Mouse (Mus musculus): ENCODE data around the gene Ech1. TPM values are rescaled to one million over a fixed set of nuclear protein-coding genes. Genes with fewer than 3 reads are reported as not detected.
A peak's percentile ranks its signal among the peaks of the same experiment; 100 is the strongest.

Ech1 gene
- 100 to 1,000 TPM; 222 to 343 (median 237) TPM for total RNA-seq (2022)

DNA sequence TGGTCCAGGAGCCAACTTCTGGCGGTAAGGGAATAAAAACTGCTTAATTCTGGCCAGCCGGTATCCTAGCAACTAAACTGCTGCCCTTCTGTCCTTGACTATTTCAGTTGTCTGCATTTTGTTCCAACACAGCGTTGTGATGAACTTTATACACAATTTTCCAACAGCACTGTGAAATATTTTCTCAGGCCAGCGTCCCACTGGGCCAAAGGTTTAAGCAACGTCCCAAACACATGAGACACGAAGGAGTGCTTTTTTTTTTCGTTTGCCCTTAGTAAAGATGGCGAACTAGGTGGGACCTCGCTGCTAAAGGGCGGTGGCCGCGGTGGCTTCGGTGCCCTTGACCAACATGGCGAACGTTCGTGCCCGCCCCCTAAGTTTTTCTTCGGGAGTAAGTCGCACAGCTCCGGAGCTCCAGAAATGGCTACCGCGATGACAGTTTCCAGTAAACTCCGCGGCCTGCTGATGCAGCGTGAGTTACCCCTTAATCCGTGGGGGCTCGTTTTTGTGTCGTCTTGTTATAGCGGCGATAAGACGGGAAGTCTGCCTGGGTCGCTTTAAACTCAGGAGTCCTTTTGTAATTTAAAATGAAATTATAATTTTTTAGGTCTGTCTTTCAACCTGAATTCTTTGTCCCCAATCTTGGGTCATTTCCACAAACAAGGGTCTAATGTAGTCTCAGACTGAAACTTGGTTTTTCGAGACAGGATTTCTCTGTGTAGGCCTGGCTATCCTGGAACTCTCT lies at the start of gene Ech1:
Gene Ech1 (plus strand): TSS at position 277 of the 745 bp plus-strand sequence.
- peak; percentile 84 to 89 for DNase-seq (ENCODE audit: low spot score in 2 of 2)

DNA sequence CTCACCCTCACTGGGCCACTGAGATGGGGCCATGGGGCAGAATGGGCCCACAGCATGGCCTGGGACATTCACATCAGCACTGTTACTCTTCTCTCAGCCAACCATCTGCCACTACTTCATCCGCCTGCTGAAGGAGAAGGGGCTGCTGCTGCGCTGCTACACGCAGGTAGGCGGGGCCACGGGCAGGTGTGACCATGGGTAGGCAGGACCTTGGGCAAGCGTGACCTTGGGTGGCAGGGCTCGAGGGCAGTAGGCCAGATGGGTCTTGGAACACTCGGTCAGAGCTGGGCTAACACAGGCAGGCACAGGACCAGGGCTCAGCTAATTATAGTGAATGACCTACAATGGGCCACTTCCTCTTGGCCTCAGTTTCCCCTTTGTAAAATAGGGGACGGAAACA lies 46.2 kb upstream of the Ech1 start:
- no peak for DNase-seq (ENCODE audit: low spot score in 2 of 2)

- DNase-seq (ENCODE audit: low spot score in 2 of 2), result peak; percentile 83 to 89
Observed at GRCm38 (mm10) chr7:28780067-28780658, 44.9 kb upstream of the Ech1 start.

DNA sequence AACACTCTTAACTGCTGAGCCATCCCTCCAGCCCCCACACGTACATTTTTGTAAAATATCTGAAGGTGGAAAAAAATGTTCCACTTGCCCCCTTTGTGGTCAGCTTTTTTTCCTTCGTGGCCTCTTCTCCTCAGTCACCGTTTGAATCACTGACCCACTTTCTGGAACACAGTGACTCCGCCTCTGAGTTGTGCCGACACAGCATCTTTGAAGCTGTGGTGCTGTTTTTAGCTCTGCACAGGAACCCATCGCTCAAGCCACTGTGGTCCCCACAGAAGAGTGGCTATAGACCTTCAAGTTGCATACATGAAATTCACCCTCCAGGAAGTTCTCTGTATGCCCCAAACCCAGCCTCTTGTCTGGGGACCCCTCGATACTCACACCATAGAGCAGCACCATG lies 44.2 kb upstream of the Ech1 start:
- DNase-seq (ENCODE audit: low spot score in 2 of 2), result peak in 1 of 2 experiments; percentile 21

DNA sequence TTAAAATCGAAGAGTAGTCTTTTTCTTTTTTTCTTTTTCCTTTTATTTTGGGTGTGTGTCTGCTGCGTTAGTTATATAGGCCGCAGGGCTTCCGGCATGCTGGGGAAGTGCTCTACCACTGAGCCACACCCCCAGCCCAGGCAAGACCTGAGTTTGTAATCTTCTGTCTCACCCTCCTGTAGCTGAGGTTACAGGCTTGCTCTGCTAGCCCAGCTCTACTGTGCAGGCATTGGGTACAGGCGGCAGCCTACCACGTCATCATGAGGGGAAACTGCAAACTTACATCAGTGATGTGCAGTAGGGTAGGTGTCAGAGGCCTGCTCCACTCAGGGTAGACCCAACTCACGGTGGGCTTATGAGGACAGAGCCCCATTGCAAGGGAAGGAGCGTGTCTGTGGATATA lies 43.8 kb upstream of the Ech1 start:
- no peak for DNase-seq (ENCODE audit: low spot score in 2 of 2)

DNA sequence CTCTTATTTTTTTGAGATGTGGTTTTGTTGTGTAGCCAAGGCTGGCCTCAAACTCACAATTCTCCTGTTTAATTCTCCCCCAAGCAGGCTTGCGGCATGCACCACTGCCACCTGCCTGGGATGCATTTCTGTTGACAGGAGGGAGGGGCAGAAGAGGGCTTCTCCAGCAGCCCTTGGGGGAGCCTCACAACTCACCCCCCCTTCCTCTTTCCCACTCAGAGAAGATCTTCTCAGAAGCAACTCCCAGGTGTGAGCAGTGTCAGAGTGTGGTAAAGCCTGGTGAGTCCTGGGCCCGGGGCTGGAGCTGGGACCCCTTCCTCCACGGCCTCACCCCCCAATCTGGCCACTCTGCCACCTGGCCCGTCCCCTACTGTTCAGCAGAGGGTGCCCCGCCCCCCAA lies 39.9 kb upstream of the Ech1 start:
- DNase-seq (ENCODE audit: low spot score in 2 of 2), result no peak

GRCm38 (mm10) chr7:28787884-28788283 lies 37.1 kb upstream of the Ech1 start:
- DNase-seq (ENCODE audit: low spot score in 2 of 2), result no peak

DNA sequence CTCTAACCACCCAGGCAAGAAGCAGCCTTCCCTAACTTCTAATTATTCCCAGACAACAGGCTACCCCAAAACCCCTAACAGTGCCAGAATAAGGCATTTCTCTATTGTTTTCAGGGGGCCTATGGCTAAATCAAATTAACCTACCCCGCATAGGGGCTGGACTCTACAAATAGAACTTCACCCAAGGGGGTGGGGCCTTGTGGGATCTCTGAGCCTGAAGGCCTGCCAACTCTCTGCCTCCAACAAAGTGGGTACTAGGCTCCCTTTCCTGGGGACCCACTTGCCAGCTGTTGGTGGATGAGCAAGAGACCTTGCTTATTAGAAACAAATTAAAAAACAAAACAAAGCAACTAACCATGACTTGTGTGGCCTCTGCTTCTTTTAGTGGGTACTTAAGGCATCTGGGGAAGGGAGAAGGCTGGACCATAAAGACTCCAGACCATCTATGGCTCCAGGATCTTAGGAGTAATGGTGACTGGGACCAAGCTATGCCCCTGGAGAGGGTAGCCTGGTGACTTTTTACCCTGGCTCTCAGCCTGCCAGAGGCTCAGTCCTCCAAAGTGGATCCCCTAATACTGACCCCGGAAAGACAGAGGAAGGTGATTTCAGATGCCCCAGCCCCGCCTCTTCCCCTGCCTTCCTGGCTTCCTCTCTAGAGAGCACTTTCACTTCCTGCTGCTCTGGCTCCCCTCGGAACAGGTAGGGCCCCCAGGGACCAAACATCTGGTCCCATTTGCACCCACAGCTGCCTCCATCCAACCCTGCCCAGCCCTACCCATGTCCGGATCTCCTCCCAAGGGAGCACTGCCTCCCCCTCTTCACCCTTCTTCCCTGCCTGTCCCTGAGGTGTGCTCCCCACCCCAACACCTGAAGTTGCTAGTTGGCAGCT lies 36.5 kb upstream of the Ech1 start, which contains the start of gene Rinl:
Gene Rinl (plus strand): TSS at position 663 of the 889 bp plus-strand sequence.
- DNase-seq (ENCODE audit: low spot score in 2 of 2), result no peak

GRCm38 (mm10) chr7:28789235-28789634 lies 35.8 kb upstream of the Ech1 start:
- DNase-seq (ENCODE audit: low spot score in 2 of 2), result no peak

GRCm38 (mm10) chr7:28790066-28790806 lies 34.8 kb upstream of the Ech1 start:
- no peak for DNase-seq (ENCODE audit: low spot score in 2 of 2)

DNA sequence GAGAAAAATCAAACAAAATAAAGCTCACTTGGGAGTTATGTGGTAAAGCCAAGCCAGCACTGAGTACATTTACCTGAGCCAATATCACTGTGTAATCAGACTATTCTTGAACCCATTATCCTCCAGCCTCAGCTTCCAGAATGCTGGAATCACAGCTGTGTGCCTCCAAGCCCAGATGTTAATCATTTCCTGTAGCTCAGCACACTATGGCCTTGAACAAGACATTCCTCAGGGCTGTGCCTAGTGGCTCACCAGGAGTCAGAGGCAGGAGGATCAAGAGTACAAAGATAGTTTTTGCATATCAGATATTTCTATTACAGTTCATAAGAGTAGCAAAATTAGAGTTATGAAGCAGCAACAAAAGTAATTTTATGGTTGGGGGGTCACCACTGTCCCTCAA lies 33.3 kb upstream of the Ech1 start:
- no peak for DNase-seq (ENCODE audit: low spot score in 2 of 2)

DNA sequence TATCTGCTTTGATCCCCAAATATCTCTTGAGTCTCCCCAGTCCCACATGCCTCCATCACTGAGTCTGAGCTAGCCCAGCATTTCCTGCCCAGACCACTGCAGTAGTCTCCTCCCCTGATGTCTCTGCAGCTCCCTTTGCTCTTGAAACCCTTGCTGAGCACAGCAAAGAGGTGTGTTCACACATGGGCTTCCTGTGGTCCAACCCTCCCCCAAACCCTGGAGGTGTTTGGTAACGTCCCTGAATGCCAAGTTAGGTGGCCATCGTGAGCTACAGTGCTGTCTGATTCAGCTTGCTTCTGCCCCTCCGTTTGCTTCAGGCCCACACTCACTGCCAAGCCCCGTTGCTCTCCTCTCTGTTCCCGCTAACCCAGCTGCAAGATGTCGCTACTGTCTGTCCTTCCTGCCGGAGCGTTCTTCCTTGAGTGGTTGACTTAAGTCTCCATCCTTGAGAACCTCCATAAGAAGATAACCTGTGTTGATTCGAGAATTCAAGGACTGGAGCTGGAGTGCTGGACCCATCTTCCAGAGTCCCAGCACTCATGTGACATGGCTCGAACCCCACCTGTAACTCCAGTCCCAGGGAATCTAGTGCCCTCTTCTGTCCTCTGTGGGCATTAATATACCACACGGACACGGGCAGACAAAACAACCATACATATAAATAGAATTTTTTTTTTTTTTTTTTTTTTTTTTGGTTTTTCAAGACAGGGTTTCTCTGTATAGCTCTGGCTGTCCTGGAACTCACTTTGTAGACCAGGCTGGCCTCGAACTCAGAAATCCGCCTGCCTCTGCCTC lies 32.4 kb upstream of the Ech1 start:
- DNase-seq (ENCODE audit: low spot score in 2 of 2), result no peak

DNA sequence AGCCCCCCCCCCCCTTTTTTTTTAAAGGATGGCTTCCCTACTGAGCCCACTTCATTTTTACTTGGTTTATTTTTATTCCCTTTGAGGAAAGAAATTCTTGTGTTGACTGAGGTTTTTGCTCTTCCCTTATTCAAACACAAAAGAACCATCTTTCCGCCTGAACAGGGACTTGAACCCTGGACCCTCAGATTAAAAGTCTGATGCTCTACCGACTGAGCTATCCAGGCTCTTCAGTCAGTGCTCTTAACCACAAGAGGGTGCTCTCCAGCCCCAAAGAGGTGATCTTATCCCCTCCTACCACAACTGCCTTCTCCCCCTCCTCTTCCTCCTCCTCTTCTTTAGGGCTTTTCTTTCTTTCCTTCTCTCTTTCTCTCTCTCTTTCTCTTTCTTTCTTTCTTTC lies 31.2 kb upstream of the Ech1 start:
- no peak for DNase-seq (ENCODE audit: low spot score in 2 of 2)

DNA sequence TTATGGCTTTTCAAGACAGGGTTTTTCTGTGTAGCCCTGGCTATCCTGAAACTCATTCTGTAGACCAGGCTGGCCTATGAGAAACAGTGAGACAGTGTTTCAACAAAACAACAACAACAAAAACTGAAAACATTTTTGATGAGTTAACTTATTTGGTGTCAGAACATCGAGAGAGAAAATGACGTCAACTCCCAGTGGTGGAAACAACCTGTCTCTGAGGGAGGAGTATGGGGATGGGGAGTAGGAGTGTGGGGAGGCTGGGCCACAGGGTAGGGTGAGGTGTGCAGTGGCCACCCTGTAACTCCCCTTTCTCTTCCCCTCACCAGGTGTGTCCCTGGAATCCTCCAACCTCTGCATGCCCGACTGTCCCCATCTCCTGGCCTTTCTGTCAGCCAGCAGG lies 30.5 kb upstream of the Ech1 start:
- DNase-seq (ENCODE audit: low spot score in 2 of 2), result no peak

GRCm38 (mm10) chr7:28795832-28796231 lies 29.2 kb upstream of the Ech1 start:
- no peak for DNase-seq (ENCODE audit: low spot score in 2 of 2)

GRCm38 (mm10) chr7:28796562-28796975 lies 28.4 kb upstream of the Ech1 start:
- DNase-seq (ENCODE audit: low spot score in 2 of 2), result peak; percentile 65 to 78

- no peak for DNase-seq (ENCODE audit: low spot score in 2 of 2)
Observed at GRCm38 (mm10) chr7:28799994-28800393, 25.0 kb upstream of the Ech1 start.

- no peak for DNase-seq (ENCODE audit: low spot score in 2 of 2)
Observed at GRCm38 (mm10) chr7:28801451-28801850, 23.6 kb upstream of the Ech1 start.

DNA sequence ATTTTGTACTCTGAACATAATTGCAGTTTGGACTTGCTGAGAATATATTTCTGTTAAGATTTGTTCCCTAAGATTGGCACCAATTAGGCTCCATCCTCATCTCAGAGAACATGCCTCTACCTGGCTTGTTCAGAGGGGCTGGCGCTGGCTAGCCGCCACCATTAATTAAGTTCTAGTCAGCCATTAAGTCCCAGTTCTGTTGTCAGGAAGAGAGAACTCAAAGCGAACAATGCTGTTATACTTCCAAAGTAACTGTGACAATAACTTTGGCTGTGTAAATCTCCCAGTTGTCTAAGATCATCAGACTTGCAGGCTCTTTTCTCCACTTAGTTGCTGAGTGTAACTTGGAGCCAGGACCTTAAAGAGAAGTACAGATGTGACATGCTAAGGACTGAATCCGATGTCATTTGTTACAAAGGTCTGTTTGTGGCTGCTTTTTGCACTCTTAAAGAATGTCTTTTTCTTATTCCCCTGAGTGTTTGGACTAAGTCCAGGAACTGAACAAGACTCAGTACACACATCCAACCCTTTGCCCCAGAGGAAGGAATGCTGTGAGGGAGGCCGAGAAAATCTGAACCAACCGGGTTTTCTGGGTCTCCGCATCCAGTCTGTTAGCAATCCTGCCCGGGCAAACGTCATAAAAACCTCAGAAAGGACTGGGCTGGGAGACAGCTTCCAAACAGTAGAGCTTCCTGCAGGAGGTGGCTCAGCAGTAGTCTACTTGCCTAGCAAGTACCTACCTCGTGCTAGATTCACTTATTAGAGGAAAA lies 22.9 kb upstream of the Ech1 start:
- no peak for DNase-seq (ENCODE audit: low spot score in 2 of 2)

Measured in gastrocnemius, adult 8-10 months (tissue).